28 mouse cellular contexts compared by ENCODE assay signal in genomic region chr7:139676433-139676832, GRCm38 (mm10). TPM values are rescaled to one million over a fixed set of nuclear protein-coding genes. Genes with fewer than 3 reads are reported as not detected.
DNase-seq lines count a peak whose midpoint lies in the region; TF ChIP-seq lines count a peak whose summit lies in the region.
"Had no signal": no experiment of that assay in that cellular context is flagged by ENCODE, and none has a peak within 500 bp of the region (broad histone marks: within the 10 kb centered on the region; RNA-seq: fewer than 3 reads in every experiment).

No protein-coding gene starts in this region.

- no peak overlapping the region for H3ac ChIP-seq in myocyte (ENCODE audit: control insufficient read depth, insufficient read length)

- TF ChIP-seq CTCF in layer of hippocampus, adult 2 months (conservative IDR thresholded peaks at IDR 0.05) = no peak

- peak; percentile 10 to 14 for DNase-seq in cerebellum, adult 18-20 months
- no peak for DNase-seq in cerebellum, postnatal 14 days
- DNase-seq in adipocyte (ENCODE audit: low spot score) = peak; percentile 3
- no peak for DNase-seq in adrenal gland, postnatal 10 days
- DNase-seq in layer of hippocampus, adult 2 months (ENCODE audit: low spot score in 2 of 2) = no peak
- DNase-seq: adrenal gland, adult 2 months; adrenal gland, postnatal 25 days; cerebellum, adult 11 months; cerebellum, adult 8-10 months; cerebellum, postnatal 10 days; gastrocnemius, postnatal 10 days; gastrocnemius, postnatal 36 days; heart, adult 2 months; heart, postnatal 14 days; heart, postnatal 4 days; kidney, adult 18-20 months had no signal

- H3K4me2 ChIP-seq in myocyte (ENCODE audit: low read depth) = peak overlapping the region; percentile 52
- H3K4me2 ChIP-seq: embryonic facial prominence, embryonic 12.5 days; embryonic facial prominence, embryonic 15.5 days; heart, embryonic 13.5 days; hindbrain, embryonic 14.5 days had no signal

- H3K36me3 ChIP-seq in myocyte (ENCODE audit: control insufficient read depth, insufficient read depth) = no peaks in the 10 kb centered on the region
- H3K36me3 ChIP-seq: embryonic facial prominence, embryonic 12.5 days; embryonic facial prominence, embryonic 15.5 days; heart, embryonic 10.5 days; heart, embryonic 13.5 days had no signal

- H3K4me3 ChIP-seq in myocyte = peak overlapping the region; percentile 6
- H3K4me3 ChIP-seq in layer of hippocampus, adult 2 months = no peak overlapping the region
- H3K4me3 ChIP-seq: embryonic facial prominence, embryonic 12.5 days; embryonic facial prominence, embryonic 15.5 days; heart, adult 2 months; heart, embryonic 10.5 days; heart, embryonic 13.5 days had no signal

- no peak overlapping the region for H3K27ac ChIP-seq in layer of hippocampus, adult 2 months
- H3K27ac ChIP-seq: embryonic facial prominence, embryonic 12.5 days; embryonic facial prominence, embryonic 15.5 days; heart, adult 2 months; heart, embryonic 10.5 days; heart, embryonic 13.5 days; hindbrain, embryonic 14.5 days; hindbrain, postnatal 0 days had no signal

- peaks cover 7% of the 10 kb centered on the region for H3K27me3 ChIP-seq in myocyte (ENCODE audit: control insufficient read depth, insufficient read depth, insufficient read length)
- H3K27me3 ChIP-seq: Patski had no signal

- TF ChIP-seq POLR2A in myocyte (IDR thresholded peaks at IDR 0.05; ENCODE audit: insufficient read length, low read depth) = peak; percentile 46

- H3K79me2 ChIP-seq in myocyte (ENCODE audit: control insufficient read depth, insufficient read depth) = no peaks in the 10 kb centered on the region

TF ChIP-seq in myocyte, 11 proteins besides CTCF, POLR2A, EP300 and RAD21:
- TF ChIP-seq TCF3 (IDR thresholded peaks at IDR 0.05; ENCODE audit: insufficient read length, low read depth) (no peak), MYOD1 (IDR thresholded peaks at IDR 0.05; ENCODE audit: control insufficient read depth in 1 of 3, insufficient read length in 2 of 3, low read depth in 2 of 3) (no peak), POLR2AphosphoS2 (IDR thresholded peaks at IDR 0.05; ENCODE audit: insufficient read length, low read depth) (no peak), MAX (IDR thresholded peaks at IDR 0.05; ENCODE audit: low read depth) (no peak), REST (IDR thresholded peaks at IDR 0.05; ENCODE audit: insufficient read depth, insufficient read length) (no peak), MYOG (IDR thresholded peaks at IDR 0.05; ENCODE audit: control insufficient read depth in 1 of 3, insufficient read depth in 1 of 3, insufficient read length in 2 of 3, low read depth in 2 of 3) (no peak), E2F4 (IDR thresholded peaks at IDR 0.05; ENCODE audit: insufficient read depth) (no peak), SRF (IDR thresholded peaks at IDR 0.05; ENCODE audit: control insufficient read depth, insufficient read length, low read depth) (no peak), USF1 (IDR thresholded peaks at IDR 0.05; ENCODE audit: low read depth) (no peak), CEBPB (IDR thresholded peaks at IDR 0.05; ENCODE audit: insufficient read depth, poor library complexity, severe bottlenecking) (no peak), TCF12 (IDR thresholded peaks at IDR 0.05; ENCODE audit: insufficient read depth, poor library complexity, severe bottlenecking) (no peak)

RNA-seq across cellular contexts. Expression of gene Cfap46, which starts 7.2 kb away (rescaled TPM):
- 0.11 TPM for polyA plus RNA-seq in myocyte (2012; fragmentation: generic; extraction: Trizol)
- 1 to 10 TPM in 1 of 2 experiments, under 1 TPM in 1; 0.45 to 1.2 TPM for total RNA-seq in adrenal gland, postnatal 10 days (2021)
- 1 to 10 TPM; 2.2 to 2.5 TPM for total RNA-seq in layer of hippocampus, adult 2 months (2021)
- total RNA-seq: gastrocnemius, adult 18-20 months; granulocyte monocyte progenitor cell, adult 5-6 weeks; heart, postnatal 4 days had no signal
- polyA plus RNA-seq: CD4-positive, CD25-positive, alpha-beta regulatory T cell, adult 4 months; heart, embryonic 13.5 days; inflammation-experienced regulatory T-cells, adult 6 months had no signal

Comparison
In these comparisons a context has a peak if more than half of its experiments do, and no peak if none do; other contexts are left out.
1. DNase-seq: peak in cerebellum, adult 18-20 months (2 of 2) and adipocyte (single experiment); none in cerebellum, postnatal 14 days (0 of 2), adrenal gland, postnatal 10 days (single experiment) and layer of hippocampus, adult 2 months (0 of 2).